ENCODE assay signal across 24 mouse cellular contexts in the genomic region with DNA sequence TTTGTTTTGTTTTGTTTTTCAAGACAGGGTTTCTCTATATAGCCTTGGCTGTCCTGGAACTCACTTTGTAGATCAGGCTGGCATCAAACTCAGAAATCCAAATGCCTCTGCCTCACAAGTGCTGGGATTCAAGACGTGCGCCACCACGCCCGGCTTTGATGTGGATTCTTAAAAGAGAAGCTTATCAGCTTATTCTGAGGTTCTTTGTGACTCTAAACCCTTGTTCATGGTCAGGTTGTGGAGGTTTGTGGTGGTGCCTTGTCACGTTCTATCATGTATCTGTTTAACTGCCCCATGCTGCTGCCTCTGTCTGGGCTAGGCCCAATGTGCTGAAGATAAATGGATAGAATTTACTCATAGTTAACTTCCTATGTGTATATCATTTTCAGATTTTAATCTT.
"Had no signal": no experiment of that assay in that cellular context is flagged by ENCODE, and none has a peak within 500 bp of the region (broad histone marks: within the 10 kb centered on the region; RNA-seq: fewer than 3 reads in every experiment).

No protein-coding gene starts in this region.

- H3K9me3 ChIP-seq: heart, embryonic 10.5 days; heart, embryonic 12.5 days; hindbrain, embryonic 13.5 days; hindbrain, embryonic 15.5 days; kidney, embryonic 15.5 days; limb, embryonic 13.5 days; limb, embryonic 15.5 days; liver, embryonic 12.5 days had no signal

- H3K4me3 ChIP-seq: heart, embryonic 10.5 days; heart, embryonic 12.5 days; hindbrain, embryonic 13.5 days; hindbrain, embryonic 15.5 days; kidney, embryonic 15.5 days; limb, embryonic 13.5 days; limb, embryonic 15.5 days; liver, embryonic 12.5 days had no signal

- H3K27me3 ChIP-seq: heart, embryonic 12.5 days; hindbrain, embryonic 13.5 days; hindbrain, embryonic 15.5 days; kidney, embryonic 15.5 days; limb, embryonic 13.5 days; limb, embryonic 15.5 days; liver, embryonic 12.5 days had no signal

- DNase-seq: gastrocnemius, postnatal 14 days; gastrocnemius, postnatal 36 days; heart, adult 18-20 months; heart, postnatal 14 days; heart, postnatal 36 days; kidney, adult 11 months; kidney, adult 2 months; kidney, adult 9 months; kidney, postnatal 14 days; kidney, postnatal 36 days; layer of hippocampus, adult 9-11 months; layer of hippocampus, postnatal 36 days; left cerebral cortex, postnatal 4 days had no signal

- H3K27ac ChIP-seq: heart, embryonic 10.5 days; hindbrain, embryonic 13.5 days; hindbrain, embryonic 15.5 days; hindbrain, postnatal 0 days; kidney, embryonic 15.5 days; kidney, postnatal 0 days; limb, embryonic 13.5 days; limb, embryonic 15.5 days; liver, embryonic 12.5 days had no signal

- H3K4me1 ChIP-seq: heart, embryonic 10.5 days; heart, embryonic 12.5 days; hindbrain, embryonic 13.5 days; kidney, embryonic 15.5 days; limb, embryonic 13.5 days; limb, embryonic 15.5 days; liver, embryonic 12.5 days had no signal

- ATAC-seq: hindbrain, postnatal 0 days; intestine, embryonic 16.5 days; liver, embryonic 12.5 days had no signal

- H3K9ac ChIP-seq: heart, embryonic 12.5 days; hindbrain, embryonic 13.5 days; hindbrain, embryonic 15.5 days; kidney, embryonic 15.5 days; limb, embryonic 13.5 days; limb, embryonic 15.5 days; liver, embryonic 12.5 days had no signal

- H3K4me2 ChIP-seq: heart, embryonic 12.5 days; hindbrain, embryonic 13.5 days; hindbrain, embryonic 15.5 days; kidney, embryonic 15.5 days; limb, embryonic 13.5 days; limb, embryonic 15.5 days; liver, embryonic 12.5 days had no signal
